Mouse (Mus musculus) B cell, adult 2 months (primary cell): Measurements from ENCODE around the gene Unc79.

ENCODE experiments used
- DNase-seq, 2 experiments: peaks; one replicate each; pipeline ENCODE4 v3.0.0; 2022

The Unc79 gene

GRCm38 (mm10) chr12:103211078-103211477 is 262.4 kb downstream of the Unc79 start:
- DNase-seq = no peak

- DNase-seq = no peak
Observed at GRCm38 (mm10) chr12:103213591-103213990, 264.9 kb downstream of the Unc79 start.

- no peak for DNase-seq
Observed at GRCm38 (mm10) chr12:103214270-103214669, 265.6 kb downstream of the Unc79 start.

DNA sequence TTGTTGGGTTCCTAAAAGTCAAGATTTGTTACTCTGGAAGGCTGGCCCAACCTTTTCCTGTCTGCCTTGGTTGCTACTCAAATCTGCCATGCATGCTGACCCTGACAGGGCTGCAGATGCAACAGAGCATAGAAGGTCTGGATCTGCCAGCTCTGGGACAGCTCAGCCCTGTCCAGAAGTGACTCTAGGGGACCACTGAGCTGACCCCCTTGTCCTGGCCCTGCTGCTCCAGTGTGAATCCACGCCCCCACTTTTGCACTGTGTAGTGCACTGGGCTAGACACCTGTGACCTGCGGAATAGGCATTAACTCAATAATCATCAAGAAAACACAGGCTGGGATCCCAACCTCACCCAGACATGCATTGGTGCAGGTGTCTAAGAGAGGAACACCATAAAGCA is 266.1 kb downstream of the Unc79 start:
- no peak for DNase-seq

GRCm38 (mm10) chr12:103215877-103216610 is 267.4 kb downstream of the Unc79 start:
- DNase-seq = no peak

DNA sequence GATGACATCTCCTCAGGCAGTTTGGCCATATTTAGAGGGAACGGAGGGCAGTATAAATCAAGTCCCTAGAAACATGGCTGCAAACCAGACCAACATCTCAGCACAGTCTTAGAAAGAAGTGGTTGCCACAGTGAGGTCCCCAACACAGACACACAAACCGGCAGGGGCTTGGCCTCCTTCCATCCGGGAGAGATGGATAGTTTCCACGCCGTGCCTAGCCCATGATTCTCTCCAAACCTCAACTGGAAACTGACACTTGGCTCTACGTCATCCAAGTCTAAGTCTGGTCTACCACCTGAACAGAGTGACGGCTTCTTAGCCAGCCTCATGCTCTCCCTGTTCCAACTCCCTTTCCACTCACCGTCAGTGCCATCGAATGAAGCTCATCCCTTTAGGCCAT is 275.0 kb downstream of the Unc79 start:
- no peak for DNase-seq

DNA sequence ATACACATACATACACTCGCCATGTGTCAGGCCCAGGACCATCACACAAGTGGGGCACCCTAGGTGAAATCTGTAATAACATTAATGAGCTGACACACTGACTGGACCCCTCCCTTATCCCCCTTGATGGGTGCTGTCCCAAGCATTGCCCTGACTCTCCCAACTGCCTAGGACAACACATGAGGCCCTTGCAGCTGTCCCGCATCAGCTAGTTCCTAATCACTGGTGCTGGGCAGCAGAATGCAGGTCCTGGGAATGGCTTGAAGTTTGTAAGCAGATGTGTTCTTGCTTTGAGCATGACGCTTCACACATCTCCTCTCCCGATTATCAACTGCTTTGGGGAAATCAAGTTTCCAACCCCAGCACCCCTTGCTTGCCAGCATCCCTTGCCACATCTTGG is 277.5 kb downstream of the Unc79 start:
- no peak for DNase-seq

- DNase-seq = no peak
Observed at GRCm38 (mm10) chr12:103229058-103229457, 280.4 kb downstream of the Unc79 start.
